Mouse (Mus musculus) E14TG2a.4 (cell line): ENCODE measurements at regions not wholly inside any gene's neighbourhood (a gene's known extent, or its start where the extent isn't known, plus 50 kb on each side); places are given as distances from the start of the nearest gene placed in this dataset.
"Not testable (repeated sequence)": the region's sequence is repeated elsewhere in the genome, so short reads cannot be mapped to it uniquely, and the experiment has no call there.

ENCODE experiments used
- H3K27me3 ChIP-seq: 2 replicates; pipeline ENCODE4 v1.6.1; 2014; ENCODE audit warnings: low read length, control low read depth; ENCODE audit not compliant: insufficient read depth
- H3K36me3 ChIP-seq: 2 replicates; pipeline ENCODE4 v1.6.1; 2014; ENCODE audit warnings: low read length, control low read depth; ENCODE audit not compliant: insufficient read depth
- H3K4me1 ChIP-seq: replicated peaks from 2 replicates; pipeline ENCODE4 v1.6.1; 2014; ENCODE audit warnings: low read depth, low read length, control low read depth
- H3K4me3 ChIP-seq: replicated peaks from 2 replicates; pipeline ENCODE4 v1.5.1; 2014; ENCODE audit warnings: mild to moderate bottlenecking, low read length
- H3K9me3 ChIP-seq: 2 replicates; pipeline ENCODE4 v1.6.1; 2014; ENCODE audit warnings: low read length, control low read depth
- CTCF ChIP-seq: conservative IDR thresholded peaks from 2 replicates; pipeline ENCODE4 v1.5.1; 2014; ENCODE audit warnings: low read length
- NANOG ChIP-seq: IDR thresholded peaks from 2 replicates; pipeline ENCODE4 v1.6.1; 2014; ENCODE audit warnings: borderline replicate concordance, low read length, mixed read lengths
- POU5F1 ChIP-seq: IDR thresholded peaks from 2 replicates; pipeline ENCODE4 v1.6.1; 2014; ENCODE audit warnings: low read length, borderline replicate concordance

GRCm38 (mm10) chr8:126126041-126126440, 131.1 kb downstream of the Kcnk1 start:
- Histone ChIP-seq H3K27me3 (no peaks in the 10 kb centered on the region), H3K4me1 (no peaks in the 10 kb centered on the region), H3K36me3 (no peaks in the 10 kb centered on the region), H3K9me3 (peaks cover 38% of the 10 kb centered on the region), H3K4me3 (no peak overlapping the region)
- TF ChIP-seq CTCF: no peak
- no peak for TF ChIP-seq POU5F1
- TF ChIP-seq NANOG: no peak

GRCm38 (mm10) chr8:126132076-126132475, 137.1 kb downstream of the Kcnk1 start:
- peaks cover 14% of the 10 kb centered on the region for H3K9me3 ChIP-seq
- TF ChIP-seq POU5F1 (no peak), CTCF (no peak), NANOG (no peak)
- H3K4me1 ChIP-seq: no peaks in the 10 kb centered on the region
- peaks cover 2% of the 10 kb centered on the region; the same call in 1 of the 2 replicates for H3K27me3 ChIP-seq
- H3K4me3 ChIP-seq: no peak overlapping the region
- H3K36me3 ChIP-seq: no peaks in the 10 kb centered on the region

GRCm38 (mm10) chr8:126132918-126133317, 137.9 kb downstream of the Kcnk1 start:
- not testable (repeated sequence) for H3K27me3 ChIP-seq, H3K36me3 ChIP-seq, H3K4me1 ChIP-seq

GRCm38 (mm10) chr8:126135100-126135499, 140.1 kb downstream of the Kcnk1 start:
- Histone ChIP-seq H3K4me3 (no peak overlapping the region), H3K4me1 (peaks cover 10% of the 10 kb centered on the region; the same call in 1 of the 2 replicates), H3K27me3 (peaks cover 29% of the 10 kb centered on the region), H3K9me3 (peaks cover 7% of the 10 kb centered on the region; the same call in 1 of the 2 replicates), H3K36me3 (no peaks in the 10 kb centered on the region)
- no peak for TF ChIP-seq POU5F1
- no peak for TF ChIP-seq NANOG
- no peak for TF ChIP-seq CTCF

More at GRCm38 (mm10) chr8:126132918-126133317, 137.9 kb downstream of the Kcnk1 start:
- not testable (repeated sequence) for H3K9me3 ChIP-seq, H3K4me3 ChIP-seq

GRCm38 (mm10) chr8:126135573-126135972, 140.6 kb downstream of the Kcnk1 start:
- Histone ChIP-seq H3K4me1 (peaks cover 10% of the 10 kb centered on the region; the same call in 1 of the 2 replicates), H3K4me3 (no peak overlapping the region), H3K27me3 (peaks cover 33% of the 10 kb centered on the region), H3K36me3 (no peaks in the 10 kb centered on the region), H3K9me3 (peaks cover 8% of the 10 kb centered on the region; the same call in 1 of the 2 replicates)
- TF ChIP-seq NANOG: no peak
- no peak for TF ChIP-seq CTCF
- no peak for TF ChIP-seq POU5F1

- TF ChIP-seq POU5F1 (no peak), NANOG (no peak), CTCF (no peak)
- no peaks in the 10 kb centered on the region for H3K36me3 ChIP-seq
- no peak overlapping the region for H3K4me3 ChIP-seq
- peaks cover 10% of the 10 kb centered on the region; the same call in 1 of the 2 replicates for H3K4me1 ChIP-seq
- peaks cover 42% of the 10 kb centered on the region for H3K27me3 ChIP-seq
- H3K9me3 ChIP-seq: peaks cover 8% of the 10 kb centered on the region; the same call in 1 of the 2 replicates
Measured at GRCm38 (mm10) chr8:126136946-126137345, 142.0 kb downstream of the Kcnk1 start.

GRCm38 (mm10) chr8:126137452-126137851, 142.5 kb downstream of the Kcnk1 start:
- H3K27me3 ChIP-seq: peaks cover 48% of the 10 kb centered on the region
- no peaks in the 10 kb centered on the region for H3K36me3 ChIP-seq
- H3K4me1 ChIP-seq: peaks cover 10% of the 10 kb centered on the region; the same call in 1 of the 2 replicates
- TF ChIP-seq NANOG (no peak), CTCF (no peak), POU5F1 (no peak)
- H3K9me3 ChIP-seq: peaks cover 8% of the 10 kb centered on the region; the same call in 1 of the 2 replicates
- H3K4me3 ChIP-seq: no peak overlapping the region

- Histone ChIP-seq H3K4me3 (peak overlapping the region; percentile 80), H3K36me3 (no peaks in the 10 kb centered on the region)
- TF ChIP-seq CTCF (no peak), POU5F1 (no peak)
Measured at GRCm38 (mm10) chr8:126138645-126139545, 143.9 kb downstream of the Kcnk1 start.

GRCm38 (mm10) chr8:126139546-126139870, 144.5 kb downstream of the Kcnk1 start:
- Histone ChIP-seq H3K27me3 (peaks cover 53% of the 10 kb centered on the region), H3K4me1 (peaks cover 10% of the 10 kb centered on the region; the same call in 1 of the 2 replicates), H3K9me3 (peaks cover 8% of the 10 kb centered on the region; the same call in 1 of the 2 replicates), H3K36me3 (no peaks in the 10 kb centered on the region), H3K4me3 (peak overlapping the region; percentile 80)
- no peak for TF ChIP-seq CTCF
- no peak for TF ChIP-seq NANOG
- no peak for TF ChIP-seq POU5F1

More at GRCm38 (mm10) chr8:126138645-126139545, 143.9 kb downstream of the Kcnk1 start:
- peaks cover 10% of the 10 kb centered on the region; the same call in 1 of the 2 replicates for H3K4me1 ChIP-seq
- H3K9me3 ChIP-seq: peaks cover 8% of the 10 kb centered on the region; the same call in 1 of the 2 replicates
- peaks cover 53% of the 10 kb centered on the region for H3K27me3 ChIP-seq
